Mouse (Mus musculus) heart, adult 9 months (tissue): ENCODE results near the gene Wdr53.
"Not testable (repeated sequence)": the region's sequence is repeated elsewhere in the genome, so short reads cannot be mapped to it uniquely, and the experiment has no call there.

Experiments used
- DNase-seq, 2 experiments: peaks; one replicate each; pipeline ENCODE4 v3.0.0; 2022; ENCODE audit warnings: low spot score in 2 of 2

Gene Wdr53

DNA sequence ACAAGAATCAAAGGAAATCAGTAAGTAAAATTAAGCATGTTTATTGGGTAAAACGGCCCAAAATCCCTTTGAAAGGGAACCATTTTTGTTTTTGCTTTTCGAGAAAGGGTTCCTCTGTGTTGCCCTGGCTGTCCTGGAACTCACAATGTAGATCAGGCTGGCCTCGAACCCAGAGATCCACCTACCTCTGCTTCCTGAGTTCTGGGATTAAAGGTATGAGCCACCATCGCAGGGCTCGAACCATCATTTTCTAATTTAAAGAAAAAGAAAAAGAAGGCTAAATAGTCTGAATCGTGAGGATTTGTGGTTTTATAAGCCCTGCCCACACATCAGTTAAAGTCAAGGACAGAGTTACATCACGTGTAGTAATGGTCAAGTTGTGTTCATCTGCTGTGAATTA is 31.4 kb downstream of the Wdr53 start:
- no peak for DNase-seq

DNA sequence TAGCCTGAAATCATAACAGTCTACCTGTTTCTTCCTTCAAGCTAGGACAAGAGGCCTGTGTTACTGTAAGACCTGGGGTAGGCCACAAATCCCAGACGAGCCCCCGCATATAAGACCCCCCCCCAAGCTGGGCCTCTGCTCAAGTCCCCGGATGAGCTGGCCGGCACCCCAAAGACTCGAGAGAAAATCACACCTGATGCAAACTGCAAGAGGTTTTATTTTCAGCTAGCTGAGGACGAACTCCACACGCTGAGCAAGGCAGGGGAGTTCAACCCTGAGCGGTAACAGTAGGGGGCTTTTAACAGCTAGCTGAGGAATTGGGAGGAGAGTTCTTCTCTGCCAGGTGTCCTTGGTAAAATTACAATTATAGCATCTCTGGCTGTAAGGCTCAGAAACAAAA is 33.2 kb downstream of the Wdr53 start:
- DNase-seq: no peak

DNA sequence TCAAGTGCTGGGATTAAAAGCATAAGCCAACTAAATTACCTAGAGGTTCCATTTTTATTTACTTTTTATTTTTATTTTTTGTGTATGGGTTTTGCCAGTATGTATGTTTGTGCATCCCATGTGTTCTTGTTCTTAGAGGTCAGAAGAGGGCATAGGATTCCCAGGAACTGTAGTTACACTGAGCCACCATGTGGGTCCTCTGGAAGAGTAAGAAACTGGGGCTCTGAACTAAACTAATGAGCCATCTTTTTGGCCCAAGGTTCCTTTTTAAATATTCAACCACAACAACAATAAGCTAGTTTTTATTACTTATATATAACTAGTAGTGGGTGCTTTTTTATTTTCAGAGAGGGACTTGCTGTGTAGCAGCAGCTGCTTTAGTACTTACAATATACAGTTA is 35.6 kb downstream of the Wdr53 start:
- DNase-seq: no peak

DNA sequence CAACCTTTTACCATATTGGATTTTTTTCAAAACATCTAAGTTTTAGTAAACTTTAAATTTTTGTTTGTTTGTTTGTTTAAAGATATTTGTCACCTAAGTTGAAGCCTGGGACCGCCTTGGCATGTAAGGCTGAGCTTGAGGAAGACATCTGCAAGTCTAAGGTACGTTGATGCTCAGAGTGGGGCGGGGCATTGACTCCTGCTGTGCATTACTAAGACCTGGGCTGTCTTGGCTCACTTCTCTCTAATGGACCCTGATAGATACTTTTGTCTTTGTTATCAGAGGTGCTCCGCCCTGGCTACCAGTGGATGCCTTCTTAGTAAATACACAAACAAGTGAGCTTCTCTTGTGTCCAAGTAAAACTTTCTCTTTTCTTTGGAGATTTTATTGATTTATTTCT is 44.8 kb downstream of the Wdr53 start:
- DNase-seq: no peak

DNA sequence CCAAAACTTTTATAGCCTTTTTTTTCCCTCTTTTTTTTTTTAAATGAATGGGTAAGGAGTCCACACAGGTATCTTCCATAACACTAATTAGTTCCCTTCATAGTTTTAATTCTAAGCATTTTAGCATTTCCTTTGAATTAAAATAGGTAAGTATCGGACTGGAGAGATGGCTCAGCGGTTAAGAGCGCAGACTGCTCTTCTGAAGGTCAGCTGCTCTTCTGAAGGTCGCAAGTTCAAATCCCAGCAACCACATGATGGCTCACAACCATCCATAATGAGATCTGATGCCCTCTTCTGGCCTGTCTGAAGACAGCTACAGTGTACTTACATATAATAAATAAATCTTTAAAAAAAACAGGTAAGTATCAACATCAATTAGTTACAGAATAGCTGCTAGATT is 52.6 kb downstream of the Wdr53 start:
- DNase-seq: not testable (repeated sequence)

DNA sequence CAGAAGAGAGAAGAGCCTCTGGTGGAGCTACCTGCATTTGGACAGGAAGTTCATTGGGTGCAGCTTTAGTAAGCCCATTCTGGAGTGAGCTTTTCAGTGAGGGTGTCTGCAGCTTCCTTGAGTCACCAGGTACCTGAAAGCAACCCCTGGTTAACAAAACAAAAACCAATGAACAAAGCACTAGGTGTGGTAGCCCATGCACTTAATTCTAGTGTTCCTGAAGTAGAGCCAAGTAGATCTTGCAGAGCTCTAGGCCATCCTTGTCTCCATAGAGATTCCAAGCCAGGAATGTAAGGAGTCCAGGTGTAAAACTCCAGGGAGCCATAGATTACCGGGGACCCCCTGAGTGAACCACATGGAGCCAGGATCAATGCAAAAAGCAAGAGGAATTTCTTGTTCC is 56.0 kb downstream of the Wdr53 start:
- no peak for DNase-seq

DNA sequence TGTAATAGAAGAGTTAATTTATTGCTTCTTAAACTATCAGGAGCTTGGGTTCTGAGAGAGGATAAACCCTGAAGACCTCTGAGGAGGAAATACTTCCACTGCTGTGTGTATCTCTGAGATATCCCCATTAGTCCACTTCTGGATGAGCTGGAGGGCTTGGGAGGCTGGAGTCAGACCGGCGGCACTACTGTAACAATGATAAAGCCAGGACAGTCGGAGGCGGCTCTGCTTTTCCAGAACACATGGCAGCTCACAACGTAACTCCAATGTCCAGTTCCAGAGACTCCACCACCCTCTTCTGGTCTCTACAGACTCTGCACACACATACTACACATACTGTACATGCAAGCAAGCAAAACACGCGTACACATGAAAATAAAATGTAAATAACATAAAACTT is 56.9 kb downstream of the Wdr53 start:
- DNase-seq: no peak
